ENCODE assay signal across 17 mouse cellular contexts in genomic region chr11:28881381-28881976, GRCm38 (mm10). TPM values are rescaled to one million over a fixed set of nuclear protein-coding genes. Genes with fewer than 3 reads are reported as not detected.
"Had no signal": no experiment of that assay in that cellular context is flagged by ENCODE, and none has a peak within 500 bp of the region (broad histone marks: within the 10 kb centered on the region; RNA-seq: fewer than 3 reads in every experiment).

No protein-coding gene starts in this region.

- H3K9me3 ChIP-seq: kidney, embryonic 15.5 days; liver, embryonic 13.5 days; midbrain, embryonic 12.5 days; midbrain, embryonic 15.5 days; neural tube, embryonic 12.5 days; neural tube, embryonic 15.5 days; stomach, embryonic 15.5 days had no signal

- H3K4me1 ChIP-seq: kidney, embryonic 15.5 days; liver, embryonic 13.5 days; midbrain, embryonic 12.5 days; midbrain, embryonic 15.5 days; neural tube, embryonic 12.5 days; neural tube, embryonic 15.5 days; stomach, embryonic 15.5 days had no signal

- DNase-seq: kidney, postnatal 10 days; kidney, postnatal 36 days; left cerebral cortex, postnatal 4 days; liver, embryonic 13.5 days; lung, adult 2 months; right cerebral cortex, adult 18-20 months; right cerebral cortex, postnatal 25 days; spleen, adult 18-20 months; thymus, postnatal 25 days had no signal

- ATAC-seq: midbrain, embryonic 15.5 days had no signal

- H3K4me3 ChIP-seq: kidney, embryonic 15.5 days; liver, embryonic 13.5 days; midbrain, embryonic 12.5 days; midbrain, embryonic 15.5 days; neural tube, embryonic 12.5 days; neural tube, embryonic 15.5 days; stomach, embryonic 15.5 days had no signal

- H3K36me3 ChIP-seq: kidney, embryonic 15.5 days; liver, embryonic 13.5 days; midbrain, embryonic 12.5 days; midbrain, embryonic 15.5 days; neural tube, embryonic 12.5 days; neural tube, embryonic 15.5 days; stomach, embryonic 15.5 days had no signal

- H3K9ac ChIP-seq: kidney, embryonic 15.5 days; liver, embryonic 13.5 days; midbrain, embryonic 12.5 days; midbrain, embryonic 15.5 days; neural tube, embryonic 12.5 days; neural tube, embryonic 15.5 days; stomach, embryonic 15.5 days had no signal

- H3K4me2 ChIP-seq: kidney, embryonic 15.5 days; liver, embryonic 13.5 days; midbrain, embryonic 12.5 days; midbrain, embryonic 15.5 days; neural tube, embryonic 12.5 days; neural tube, embryonic 15.5 days; stomach, embryonic 15.5 days had no signal

- H3K27me3 ChIP-seq: kidney, embryonic 15.5 days; liver, embryonic 13.5 days; midbrain, embryonic 12.5 days; midbrain, embryonic 15.5 days; neural tube, embryonic 12.5 days; neural tube, embryonic 15.5 days; stomach, embryonic 15.5 days had no signal

- H3K27ac ChIP-seq: kidney, embryonic 15.5 days; liver, embryonic 13.5 days; macrophage; midbrain, embryonic 12.5 days; midbrain, embryonic 15.5 days; neural tube, embryonic 12.5 days; neural tube, embryonic 15.5 days; stomach, embryonic 15.5 days had no signal

RNA-seq across cellular contexts. Expression of gene Efemp1, which starts 28.5 kb away (rescaled TPM):
- total RNA-seq: megakaryocyte, adult 5-6 weeks had no signal
- polyA plus RNA-seq: macrophage had no signal
